Mouse (Mus musculus) layer of hippocampus, postnatal 36 days (tissue): ENCODE measurements around the gene Arhgef7. TPM values are rescaled to one million over a fixed set of nuclear protein-coding genes. Genes with fewer than 3 reads are reported as not detected.

Experiments
- DNase-seq, 2 experiments: peaks; one replicate each; pipeline ENCODE4 v3.0.0; 2022
- total RNA-seq, 2 experiments: library from RNA; stranded (reverse); gene quantifications; 2 replicates each; pipeline ENCODE4 v1.2.3; 2021

Gene Arhgef7
- total RNA-seq, 2 experiments from 2014 or later: 122 to 126 TPM

DNA sequence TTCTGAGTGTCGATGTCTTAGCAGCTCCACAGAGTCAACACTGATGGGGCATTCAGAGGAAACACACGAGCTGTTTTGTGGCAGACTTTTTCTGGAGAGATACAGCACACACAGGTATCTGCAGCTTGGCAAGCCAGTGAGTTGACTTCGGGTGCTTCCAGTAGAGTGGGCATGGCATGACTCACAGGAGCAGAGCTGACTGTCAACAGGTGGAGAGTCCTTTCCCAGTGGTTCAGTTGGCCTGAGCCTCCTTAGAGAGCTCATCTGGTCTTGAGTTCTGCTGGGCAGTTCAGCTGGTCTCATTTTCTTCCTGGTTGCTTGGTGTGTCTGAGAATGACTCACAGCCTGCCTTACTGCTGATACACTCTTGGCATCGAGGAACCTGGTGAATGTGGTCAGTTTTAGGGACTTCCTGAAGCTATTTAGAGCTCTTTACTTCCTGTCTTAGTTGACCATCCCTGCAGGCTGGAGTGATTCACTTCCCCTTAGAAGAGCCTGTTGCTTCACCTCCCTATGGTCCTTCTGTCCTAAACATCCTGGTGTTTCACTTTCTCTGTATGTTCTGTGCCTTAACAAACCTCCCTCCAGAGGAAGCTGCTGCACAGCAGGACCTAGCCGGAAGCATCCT, 39.8 kb downstream of the Arhgef7 start:
- DNase-seq: no peak

DNA sequence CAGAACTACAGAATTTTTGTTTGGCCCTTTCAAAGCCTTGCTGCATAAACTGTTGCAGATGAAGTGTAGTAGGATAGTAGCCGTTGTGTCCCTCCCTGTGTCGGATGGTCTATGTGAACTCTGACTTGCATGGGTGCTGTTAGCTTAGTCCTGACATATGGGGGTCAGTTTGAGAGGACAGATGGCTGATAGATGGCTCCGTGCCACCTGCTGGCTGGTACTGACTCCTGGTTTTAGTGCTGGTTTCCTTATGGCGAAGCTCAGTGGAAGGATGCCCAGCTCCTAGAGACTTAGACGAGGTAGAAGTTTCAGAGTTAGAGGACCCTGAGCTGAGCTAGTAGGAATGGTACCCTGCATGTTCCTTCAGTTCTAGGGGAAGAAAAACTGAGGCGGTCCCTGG, 42.5 kb downstream of the Arhgef7 start:
- no peak for DNase-seq

DNA sequence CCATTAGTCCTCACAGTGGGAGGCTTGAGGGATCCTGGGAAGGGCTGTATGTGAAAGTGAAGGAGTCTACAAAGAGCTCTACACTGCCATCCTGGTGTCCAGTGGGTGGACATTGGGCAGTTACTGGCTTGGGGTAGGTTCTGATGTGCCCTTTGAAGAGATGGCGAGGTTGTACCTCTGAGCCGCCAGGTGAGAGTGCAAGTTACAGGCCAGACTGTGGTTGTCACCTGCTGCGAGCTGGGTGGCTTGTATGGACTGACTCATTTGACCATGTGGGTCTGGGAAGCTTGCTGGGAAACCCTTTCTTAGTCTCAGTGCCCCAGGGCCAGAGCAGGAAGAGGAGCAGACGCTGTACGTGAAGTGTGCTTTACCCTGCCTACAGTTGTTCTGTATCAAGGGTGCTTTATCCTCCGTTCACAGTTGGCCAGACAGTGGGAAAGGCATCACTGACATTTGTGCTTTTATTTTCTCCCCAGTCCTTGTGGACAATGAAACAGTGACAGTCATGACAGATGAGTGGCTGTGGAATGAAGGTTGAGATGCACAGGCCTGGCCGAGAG, 43.1 kb downstream of the Arhgef7 start:
- DNase-seq: no peak

DNA sequence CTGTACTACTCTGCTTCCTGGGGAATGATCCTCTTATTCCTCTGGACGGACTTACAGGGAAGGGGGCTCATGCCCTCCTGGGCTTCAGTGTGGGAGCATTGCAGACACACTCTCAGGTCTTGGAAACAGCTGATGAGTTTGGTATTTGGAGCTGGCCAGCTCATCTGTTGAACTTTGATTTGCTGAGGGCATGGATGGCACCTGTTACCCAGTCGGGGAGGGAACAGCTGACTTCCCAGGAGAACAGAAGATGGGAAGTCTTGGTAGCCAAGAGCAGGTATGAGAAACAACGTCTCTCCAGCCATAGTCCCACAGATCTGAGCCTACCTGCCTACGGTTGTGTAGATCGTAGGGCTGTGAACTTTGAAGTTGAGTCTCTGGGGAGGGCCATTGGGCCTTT, 44.1 kb downstream of the Arhgef7 start:
- no peak for DNase-seq

DNA sequence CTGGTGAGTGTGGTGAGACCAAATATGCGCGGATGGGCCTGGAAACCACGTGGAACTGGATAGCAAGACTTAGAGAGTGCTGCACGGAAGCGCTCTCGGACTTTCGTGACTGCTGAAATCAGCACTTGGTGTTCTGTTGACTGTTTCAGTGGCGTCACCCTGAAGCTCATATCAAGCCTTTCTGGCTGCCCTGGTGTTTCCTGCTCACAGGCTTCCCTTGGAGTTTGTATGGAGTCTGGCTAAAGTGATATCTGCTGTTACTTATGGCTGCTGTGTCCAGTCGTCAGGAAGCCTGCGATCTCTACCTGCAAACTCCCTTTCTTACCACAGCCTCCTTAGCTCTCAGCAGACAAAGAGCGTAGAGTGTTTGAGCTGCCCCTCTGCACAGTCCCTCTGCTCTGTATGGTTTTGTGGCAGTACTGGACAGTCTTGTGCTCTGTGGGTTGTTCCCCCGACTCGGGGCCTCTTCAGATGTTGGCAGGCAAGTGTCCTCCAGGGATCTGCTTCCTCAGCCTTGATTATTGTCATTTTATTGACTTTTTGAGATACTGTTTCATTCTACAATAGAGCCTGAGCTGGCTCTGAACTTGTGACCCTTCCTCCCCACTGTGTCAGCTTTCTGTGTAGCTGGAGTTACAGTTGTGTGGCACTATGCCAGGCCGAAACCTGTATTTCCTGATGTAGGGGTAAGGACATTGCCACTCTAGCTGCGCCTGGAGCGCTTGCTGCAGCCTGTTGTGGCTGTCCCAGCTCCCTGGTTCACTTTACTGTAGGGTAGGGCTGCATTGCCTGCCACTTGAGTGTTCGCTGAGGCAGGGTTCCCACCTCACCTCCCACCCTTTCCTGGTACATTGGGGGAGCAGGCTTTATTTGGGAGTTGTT, 46.9 kb downstream of the Arhgef7 start:
- no peak for DNase-seq

DNA sequence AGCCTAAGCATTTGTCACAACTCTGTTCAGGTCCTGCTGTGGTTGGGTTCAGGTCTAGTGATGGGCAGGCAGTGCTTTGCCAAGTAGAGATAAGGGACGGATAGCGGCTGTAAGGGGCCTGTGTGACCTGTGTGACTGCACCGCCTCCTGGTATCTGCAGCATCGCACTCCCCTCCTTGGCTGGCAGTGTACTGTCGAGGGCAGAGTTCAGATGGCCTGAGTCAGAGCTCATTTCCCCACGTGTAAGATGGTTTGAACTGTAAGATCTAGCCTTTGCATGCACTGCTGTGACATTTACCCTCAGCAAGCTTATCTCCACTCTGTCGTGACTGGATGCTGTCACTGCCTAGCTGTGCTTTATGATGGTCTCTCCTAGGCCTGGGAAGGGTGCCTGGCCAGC, 48.4 kb downstream of the Arhgef7 start:
- DNase-seq: no peak

DNA sequence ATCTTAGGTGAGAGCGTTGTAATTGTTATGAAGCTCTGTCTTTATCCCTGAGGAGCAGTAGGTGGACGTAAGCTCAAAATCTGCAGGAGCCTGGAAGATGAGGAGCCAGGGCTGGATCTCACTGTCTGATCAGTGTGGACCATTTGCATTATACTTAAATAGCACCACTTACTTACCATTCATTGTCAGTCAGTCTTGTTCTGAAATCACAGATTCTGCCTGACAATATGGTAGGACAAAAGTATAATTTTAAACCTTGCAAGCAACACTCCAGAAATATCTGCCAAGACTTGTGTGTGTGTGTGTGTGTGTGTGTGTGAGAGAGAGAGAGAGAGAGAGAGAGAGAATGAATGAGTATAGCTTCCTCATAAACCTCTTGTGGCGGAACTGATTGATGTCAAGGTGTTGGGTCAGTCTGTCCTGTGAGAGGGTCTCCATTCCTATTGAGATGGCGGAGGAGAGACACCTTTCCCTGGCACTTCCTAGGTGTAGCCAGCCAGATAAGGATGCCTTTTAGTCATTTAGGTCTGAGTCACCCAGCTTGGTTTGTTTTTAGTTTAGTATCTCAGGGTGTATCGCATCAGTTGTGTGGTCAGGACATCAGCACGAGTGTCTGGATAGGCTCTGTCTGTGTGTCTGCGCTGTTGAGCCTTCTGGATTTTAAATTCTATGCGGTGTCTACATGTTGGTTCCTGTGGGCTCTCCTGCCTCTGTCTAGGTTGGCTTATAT, 49.1 kb downstream of the Arhgef7 start:
- DNase-seq: no peak

DNA sequence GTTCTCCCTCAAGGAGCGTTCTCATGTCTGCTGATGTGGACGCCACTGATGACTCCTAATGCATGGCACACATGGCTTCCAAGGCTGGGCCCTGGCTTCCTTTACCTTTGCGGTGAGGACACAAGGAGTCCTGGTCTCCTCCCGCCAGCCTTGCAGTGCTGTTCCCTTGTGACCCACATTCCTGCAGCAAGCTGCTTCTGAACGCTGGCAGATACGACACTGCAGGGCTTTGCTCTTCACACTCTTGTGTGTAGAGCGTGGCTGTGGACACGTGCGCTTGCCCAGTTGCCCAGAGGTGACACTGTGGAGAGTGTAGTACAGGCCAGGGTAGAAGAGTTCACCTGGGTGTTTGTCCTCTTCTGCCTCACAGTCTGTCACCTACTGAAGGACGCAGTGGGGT, 49.7 kb downstream of the Arhgef7 start:
- DNase-seq: no peak

DNA sequence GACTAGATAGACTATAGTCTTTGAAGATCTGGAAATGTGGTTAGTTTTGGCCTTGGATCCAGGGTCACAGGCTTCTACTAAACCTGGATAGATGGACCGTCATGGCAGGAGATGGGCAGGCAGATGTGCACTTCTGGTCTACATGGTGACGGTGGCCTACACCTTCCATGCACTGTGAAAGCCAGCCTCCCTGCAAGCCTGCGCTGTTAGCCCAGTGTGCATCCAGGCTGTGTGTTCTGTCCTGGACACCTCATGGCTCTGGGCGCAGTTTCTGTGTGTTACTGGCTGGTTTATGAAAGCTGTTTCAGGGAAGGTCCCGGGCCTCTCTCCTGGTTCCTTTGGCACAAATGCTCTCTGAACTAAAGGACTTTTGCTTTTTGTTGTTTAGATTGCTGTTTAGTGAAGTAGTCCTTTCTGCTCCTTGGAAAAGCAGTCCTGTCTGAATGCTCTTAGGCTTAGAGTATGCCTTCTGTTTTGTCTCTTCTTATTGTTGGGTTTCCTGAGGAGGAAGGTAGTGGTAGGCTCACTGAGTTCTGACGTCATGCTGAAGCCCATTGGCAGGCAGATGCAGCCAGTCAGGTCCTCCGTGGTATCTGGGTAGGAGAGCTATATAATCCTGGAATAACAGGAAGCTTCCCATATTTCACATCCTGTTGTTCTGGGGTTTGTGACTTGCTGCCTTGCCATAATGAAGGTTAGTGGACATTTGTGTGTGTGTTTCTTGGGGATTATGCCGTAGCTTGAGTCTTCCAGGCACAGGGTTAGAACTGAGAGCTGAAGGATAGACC, 51.3 kb downstream of the Arhgef7 start:
- no peak for DNase-seq

DNA sequence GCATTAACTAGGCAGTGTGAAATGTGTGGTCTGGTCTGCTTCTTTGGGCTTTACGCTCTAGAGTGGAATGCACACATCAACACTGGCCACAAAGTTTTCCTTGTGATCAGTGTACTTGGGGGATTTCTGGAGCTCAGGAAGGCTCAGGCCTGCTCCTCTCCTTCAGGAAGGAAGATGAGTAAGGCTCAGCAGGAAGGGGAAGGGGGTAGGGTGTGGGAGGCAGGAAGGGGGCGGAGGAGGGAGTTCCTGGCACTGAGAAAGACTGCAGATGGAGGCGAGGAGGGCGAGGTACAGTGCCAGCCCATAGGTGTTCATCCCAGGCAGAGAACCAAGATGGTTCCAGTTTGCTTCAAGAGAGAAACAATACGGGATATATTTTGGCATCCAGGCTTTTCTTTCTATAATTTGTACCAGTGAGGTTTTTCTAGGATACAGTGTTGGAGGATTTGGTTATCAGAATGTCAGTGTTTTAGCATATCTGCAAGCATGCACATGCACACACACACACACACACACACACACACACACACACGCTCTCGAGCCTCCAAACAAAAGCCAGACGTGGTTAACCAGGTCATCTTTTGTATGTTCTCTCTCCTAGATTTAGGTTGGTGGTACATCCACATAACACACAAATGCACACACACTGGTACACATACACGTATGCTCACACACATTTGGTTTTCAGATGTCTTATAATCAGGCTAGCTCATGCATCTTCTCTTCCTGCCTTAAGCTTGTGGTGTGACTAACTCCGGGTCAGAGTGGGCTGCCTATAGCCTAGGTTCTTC, 52.5 kb downstream of the Arhgef7 start:
- no peak for DNase-seq

DNA sequence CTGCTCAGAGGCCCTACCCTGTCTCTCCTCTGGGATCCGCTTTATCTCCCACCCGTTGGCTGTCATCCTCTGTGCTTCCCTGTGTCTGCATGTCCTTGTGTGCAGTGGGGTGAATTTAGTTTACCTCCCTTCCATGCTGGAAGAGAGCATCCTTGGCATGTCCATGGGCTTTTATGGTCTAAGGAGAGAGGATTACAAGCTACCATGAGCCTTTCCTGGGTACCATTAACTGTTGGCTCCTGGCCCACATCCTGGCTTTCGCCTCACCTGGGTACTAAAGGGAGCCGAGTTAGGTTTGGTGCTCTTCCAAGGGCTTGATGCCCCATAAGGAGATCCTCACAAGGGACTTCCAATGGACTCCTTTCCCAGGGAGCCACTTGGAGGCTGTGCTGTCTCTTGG, 53.1 kb downstream of the Arhgef7 start:
- no peak for DNase-seq

DNA sequence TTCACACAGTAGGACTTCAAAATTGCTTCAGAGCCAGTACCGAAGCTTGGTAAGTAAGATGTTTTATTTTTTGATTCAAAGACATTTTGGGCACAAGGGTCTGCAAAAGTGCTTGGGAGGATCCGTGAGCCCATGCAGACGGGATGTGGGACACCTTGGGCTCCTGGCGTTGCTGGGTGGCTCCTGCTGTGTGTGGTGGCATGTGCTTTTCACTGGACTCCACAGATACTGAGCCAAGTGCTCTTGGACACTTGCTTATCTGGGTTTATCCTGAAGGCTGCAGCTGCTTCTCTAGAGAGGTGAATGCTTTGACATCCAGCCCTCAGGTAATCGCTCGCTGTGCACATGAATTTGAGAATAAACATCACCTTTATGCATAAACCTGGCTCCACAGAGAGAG, 55.1 kb downstream of the Arhgef7 start:
- no peak for DNase-seq

DNA sequence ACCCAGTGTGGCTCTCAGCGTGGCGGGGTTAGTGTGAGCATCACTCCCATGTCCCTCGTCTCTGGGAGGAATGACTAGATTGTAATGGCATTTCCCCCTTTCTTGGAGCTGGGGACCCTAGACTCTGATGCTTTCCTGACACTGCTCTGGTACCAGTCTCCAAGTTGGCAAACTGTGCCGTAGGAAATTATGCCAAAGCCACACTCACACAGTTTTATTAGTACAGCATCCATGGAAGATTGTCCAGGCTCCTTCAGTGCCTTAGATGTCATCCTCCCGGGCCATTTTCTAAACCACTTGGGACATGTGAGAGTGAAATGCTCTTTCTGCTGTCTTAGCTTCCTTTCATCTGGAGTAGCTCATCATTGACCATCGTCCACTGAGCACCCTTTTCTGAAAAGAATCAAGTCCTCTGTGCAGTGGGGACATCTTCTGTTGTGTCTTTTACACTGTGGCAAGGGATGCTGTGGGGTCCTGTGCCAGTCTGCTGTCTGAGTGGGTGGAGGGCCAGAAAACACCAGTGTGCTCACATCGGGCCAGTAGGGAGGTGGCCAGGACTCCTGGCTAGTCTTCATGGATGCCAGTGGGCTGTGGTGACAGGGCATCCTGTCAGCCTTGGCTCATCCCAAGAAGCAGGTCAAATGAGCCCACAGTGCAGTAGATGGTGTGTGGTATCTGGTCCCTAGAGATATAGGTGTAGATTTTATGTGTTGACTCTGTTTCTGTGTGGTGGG, 56.5 kb downstream of the Arhgef7 start:
- no peak for DNase-seq

DNA sequence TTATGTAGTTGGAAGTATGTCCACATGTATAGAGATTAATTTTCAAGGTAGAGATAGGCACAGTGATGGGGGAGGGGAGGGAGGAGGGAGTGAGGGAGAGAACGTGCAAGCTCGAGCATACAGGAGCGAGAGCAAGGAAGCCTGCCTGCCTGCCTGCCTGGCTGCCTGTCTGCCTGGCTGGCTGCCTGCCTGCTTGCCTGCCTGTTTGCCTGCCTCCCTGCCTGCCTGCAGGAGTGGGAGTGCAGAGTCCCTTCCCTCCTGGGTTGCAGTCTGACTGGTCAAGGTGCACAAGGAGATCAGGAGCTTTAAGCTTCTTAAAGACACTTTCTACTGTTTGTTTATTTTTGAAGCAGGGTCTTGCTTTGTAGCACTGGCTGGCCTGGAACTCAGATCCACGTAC, 57.6 kb downstream of the Arhgef7 start:
- DNase-seq: no peak

DNA sequence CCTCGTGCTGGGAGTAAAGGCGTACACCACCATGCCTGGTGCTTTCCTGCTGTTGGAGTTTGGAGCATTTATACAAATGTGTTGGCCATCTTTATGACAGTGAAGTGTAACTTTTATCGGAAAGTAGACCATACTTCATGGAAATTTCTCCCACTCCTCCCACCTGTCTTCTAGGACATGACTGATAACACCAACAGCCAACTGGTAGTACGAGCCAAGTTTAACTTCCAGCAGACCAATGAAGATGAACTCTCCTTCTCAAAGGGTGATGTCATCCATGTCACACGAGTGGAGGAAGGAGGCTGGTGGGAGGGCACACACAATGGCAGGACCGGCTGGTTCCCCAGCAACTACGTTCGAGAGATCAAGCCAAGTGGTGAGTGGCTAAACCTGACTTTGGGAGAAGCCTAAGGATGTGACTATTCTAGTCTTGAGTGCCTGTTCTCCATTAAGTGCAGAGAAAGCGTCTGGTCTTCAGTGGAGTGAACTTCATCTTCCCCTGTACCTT, 58.1 kb downstream of the Arhgef7 start:
- DNase-seq: no peak

DNA sequence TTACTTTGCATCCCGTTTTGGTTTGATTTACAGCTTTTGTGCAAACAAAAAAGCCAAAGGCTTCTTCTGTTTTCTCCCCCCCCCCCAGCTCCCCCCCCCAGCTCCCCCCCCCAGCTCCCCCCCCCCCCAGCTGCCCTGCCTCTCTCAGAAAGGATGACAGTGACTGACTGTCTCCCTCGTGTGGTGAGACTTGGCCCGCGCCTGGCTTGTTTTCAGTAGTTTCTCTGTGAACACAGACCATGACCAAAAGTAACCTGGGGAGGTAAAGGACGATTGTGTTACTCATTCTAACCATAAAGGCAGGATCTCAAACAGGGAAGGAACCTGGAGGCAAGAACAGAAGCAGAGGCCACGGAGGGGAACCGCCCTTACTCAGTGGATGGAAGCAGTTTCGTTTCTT, 60.7 kb downstream of the Arhgef7 start:
- no peak for DNase-seq

DNA sequence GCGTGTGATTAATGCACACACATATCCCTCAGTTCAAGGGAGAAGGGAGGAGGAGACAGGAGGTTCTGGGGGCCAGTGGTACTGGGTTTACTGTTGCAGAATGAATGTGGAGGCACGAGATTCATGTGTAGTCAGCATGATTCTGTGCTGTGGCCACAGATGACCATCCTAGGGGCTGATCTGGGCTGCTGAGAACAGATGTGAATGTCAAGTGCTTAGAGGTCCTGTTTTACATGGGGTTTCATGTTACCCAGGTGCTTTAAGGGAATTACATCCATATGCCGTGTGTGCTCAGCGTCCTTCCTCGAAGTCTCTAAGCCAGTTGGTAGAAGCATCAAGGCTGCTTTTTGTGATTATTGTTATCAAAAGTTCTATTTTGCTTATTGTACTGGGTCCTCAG, 61.6 kb downstream of the Arhgef7 start:
- no peak for DNase-seq

DNA sequence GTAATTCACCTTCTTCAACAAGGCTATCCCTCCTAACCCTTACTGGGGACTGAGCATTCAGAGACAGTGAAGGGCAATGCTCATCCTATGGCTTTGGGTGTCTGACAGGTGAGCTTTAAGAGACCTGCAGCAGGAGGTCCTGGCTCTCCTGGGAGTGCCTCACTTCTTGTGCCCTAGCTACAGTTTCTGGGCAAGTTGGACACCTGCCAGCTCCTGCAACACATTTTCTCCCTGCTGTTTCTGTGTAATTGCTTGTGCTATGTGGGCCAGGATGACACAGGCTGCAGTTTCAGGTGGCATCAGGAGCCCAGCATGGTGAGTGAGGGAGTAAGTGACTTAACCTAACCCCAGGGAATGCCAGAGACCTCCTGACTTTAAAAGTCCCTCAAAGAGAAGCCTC, 67.4 kb downstream of the Arhgef7 start:
- DNase-seq: no peak

DNA sequence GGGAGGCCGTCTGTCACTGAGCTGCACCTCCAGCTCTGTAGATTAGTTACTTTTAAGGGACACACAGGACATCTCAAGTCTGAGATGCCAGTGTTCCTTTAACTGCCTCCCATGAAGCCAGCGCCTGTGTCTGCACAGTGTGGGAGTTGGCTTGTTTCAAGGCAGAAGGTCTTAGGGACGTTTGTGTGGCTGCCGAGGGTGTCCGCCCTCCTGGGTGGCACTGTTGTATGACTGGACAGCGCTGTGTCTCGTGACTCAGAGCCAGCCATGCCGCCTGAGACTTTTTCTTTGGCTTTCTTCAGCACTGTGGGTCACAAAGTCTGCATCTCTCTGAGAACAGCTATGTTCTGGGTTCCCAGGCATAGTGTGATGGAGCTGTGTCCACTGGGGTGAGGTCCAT, 69.6 kb downstream of the Arhgef7 start:
- no peak for DNase-seq

DNA sequence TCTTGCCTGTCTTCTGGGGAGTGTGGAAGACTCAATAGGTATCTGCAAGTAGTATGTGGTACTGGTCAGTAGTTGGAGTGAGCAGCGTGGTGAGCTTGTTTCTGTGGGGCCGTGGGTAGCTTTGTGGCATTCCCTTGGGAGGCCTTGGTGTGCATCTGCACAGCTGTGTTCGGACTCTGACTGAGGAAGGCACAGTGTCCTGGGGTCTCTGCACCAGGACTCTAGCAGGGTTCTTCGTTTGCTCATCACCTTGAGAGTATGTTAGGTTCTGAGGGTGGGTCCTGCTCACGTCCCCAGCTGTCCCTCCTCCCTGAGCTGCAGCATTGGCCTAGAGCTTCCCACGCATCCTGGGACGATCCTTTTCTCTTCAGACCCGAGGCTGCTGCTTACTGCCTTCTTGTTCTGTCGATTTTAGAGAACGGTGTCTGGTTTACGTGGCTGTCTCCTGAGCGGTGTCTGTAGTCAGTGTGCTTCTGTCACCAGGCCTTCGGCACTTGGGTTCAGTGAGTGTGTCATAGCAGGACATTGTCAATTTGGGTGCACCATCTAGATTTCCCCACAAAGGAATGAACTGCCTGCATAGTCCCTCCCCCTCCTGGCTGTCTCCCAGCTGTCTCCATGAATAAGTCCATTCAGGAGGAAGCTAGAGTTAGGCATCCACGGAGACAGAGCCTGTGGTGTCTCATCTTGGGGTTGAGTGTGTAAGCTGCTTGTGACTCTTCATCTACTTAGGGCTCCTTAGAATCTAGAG, 70.4 kb downstream of the Arhgef7 start:
- DNase-seq: peak; percentile 61 to 63
